Mouse (Mus musculus) embryo, embryonic 9.5 days (tissue): ENCODE results near the gene Ctsd.
"Not testable (repeated sequence)": the region's sequence is repeated elsewhere in the genome, so short reads cannot be mapped to it uniquely, and the experiment has no call there.

Experiments used
- DNase-seq: peaks from one replicate; pipeline ENCODE4 v3.0.0-alpha.2; 2017; ENCODE audit errors: extremely low spot score

The Ctsd gene

DNA sequence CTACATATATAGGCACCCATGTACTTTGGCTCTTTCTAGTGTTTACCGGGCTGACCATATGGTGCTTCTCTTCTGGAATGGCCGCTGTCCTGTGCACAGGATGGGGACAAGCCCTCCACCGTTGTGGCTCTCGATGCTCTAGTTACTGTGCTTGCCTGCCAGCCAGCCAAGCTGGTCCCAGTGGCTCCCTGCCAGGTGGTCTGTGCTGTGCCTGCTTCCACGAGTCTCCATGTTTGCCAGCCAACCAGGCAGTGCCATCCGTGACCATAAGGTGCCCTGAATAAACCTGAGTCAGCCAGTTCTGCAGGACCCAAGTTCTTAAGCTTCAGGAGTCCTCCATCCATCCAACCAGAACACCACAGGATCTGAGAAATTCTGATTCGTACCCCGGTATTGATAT is 52.7 kb downstream of the Ctsd start:
- DNase-seq, result no peak

DNA sequence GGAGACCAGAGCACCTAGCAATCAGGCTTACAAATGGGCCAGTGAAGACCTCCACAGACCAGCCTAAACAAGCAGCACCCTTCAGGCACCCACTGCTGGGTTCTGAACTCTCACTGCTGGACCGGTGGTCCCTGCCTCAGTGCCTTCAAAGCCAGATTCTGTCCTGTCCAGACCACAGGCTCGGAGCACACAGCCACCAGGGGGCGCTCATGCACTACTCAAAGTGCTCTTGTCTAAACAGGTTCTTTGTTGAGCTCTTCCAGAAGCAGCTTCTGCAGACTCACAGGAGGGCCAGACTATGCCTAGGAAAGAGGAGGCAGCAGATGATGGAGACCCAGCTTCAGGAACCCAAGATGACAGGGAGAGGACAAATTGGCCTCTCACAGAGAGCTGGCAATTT is 53.6 kb downstream of the Ctsd start:
- DNase-seq, result peak; percentile 89

DNA sequence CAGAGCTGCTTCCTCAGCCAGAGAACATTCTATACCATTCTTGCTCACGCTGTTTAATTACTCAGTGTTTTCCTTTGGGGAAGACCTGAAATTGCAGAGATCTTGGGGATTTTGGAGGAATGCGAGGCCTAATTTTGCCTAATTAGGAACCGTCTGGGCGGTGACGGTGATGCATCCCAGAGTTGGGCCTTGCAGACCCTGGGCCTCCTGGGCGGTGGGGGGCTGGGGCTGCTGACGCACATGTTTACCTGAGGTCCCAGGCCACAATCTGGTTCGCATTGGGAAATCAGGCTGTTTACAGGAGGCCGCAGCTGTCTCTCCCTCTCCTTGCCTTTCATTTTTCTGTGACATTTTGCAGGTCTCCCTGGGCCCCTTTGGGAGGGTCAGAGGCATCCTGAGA is 55.1 kb downstream of the Ctsd start:
- not testable (repeated sequence) for DNase-seq

DNA sequence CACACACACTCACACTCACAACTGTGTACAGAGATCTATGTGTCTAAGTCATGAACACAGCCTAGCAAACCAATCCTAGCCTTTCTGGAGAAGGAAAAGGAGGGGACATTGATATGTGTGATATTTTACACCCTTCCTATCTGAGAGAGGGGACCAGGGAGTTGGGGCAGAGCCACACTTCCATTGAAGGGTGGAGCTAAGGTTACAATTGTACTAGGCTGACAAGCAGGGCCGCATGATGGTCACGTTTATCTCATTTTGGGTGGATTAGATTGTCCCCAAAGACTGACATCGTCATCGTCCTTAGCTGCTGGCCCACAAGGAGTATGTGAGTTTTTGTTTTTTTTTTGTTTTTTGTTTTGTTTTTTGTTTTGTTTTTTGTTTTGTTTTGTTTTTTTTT is 56.6 kb downstream of the Ctsd start:
- DNase-seq, result no peak

DNA sequence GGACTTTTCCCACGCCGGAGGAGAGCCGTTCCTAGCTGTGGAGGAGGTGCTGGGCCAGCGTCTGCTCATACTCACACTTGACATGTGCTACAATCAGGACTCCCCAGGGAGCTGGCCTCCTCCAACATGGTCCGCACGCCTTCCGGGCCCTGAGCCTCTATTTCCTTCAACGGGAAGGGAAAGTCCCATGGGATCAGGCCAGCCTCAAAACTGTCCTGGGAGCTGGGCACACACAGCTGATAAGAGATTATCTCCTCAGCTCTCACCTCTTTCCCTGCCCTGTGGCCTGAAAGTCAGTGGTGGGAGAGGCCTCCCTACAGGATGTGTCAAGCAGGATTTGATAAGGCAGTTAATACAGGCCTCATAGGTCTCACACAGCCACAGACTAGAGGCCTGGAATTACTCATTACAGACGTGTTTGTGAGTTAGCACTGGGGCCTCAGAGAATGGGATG is 57.5 kb downstream of the Ctsd start:
- no peak for DNase-seq

DNA sequence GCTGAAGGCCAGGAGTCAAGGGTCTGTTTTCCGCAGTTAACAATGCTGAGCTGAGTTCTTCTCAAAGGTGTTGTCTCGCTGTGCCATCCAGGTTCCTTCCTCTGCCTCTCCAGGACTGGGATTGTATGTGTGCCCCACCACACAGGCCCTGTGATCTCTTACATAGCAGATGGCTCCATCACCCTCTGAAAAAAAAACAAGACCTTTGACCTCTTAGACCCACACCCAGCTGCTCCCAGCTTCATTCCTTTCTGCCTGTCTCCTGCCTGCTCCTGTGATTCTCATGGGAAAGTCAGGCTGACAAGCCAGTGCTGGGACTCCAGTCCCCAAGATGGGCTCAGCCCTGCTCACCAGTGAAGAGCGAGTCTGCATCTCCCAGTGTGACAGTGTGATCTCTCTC is 59.3 kb downstream of the Ctsd start:
- DNase-seq, result peak; percentile 44

DNA sequence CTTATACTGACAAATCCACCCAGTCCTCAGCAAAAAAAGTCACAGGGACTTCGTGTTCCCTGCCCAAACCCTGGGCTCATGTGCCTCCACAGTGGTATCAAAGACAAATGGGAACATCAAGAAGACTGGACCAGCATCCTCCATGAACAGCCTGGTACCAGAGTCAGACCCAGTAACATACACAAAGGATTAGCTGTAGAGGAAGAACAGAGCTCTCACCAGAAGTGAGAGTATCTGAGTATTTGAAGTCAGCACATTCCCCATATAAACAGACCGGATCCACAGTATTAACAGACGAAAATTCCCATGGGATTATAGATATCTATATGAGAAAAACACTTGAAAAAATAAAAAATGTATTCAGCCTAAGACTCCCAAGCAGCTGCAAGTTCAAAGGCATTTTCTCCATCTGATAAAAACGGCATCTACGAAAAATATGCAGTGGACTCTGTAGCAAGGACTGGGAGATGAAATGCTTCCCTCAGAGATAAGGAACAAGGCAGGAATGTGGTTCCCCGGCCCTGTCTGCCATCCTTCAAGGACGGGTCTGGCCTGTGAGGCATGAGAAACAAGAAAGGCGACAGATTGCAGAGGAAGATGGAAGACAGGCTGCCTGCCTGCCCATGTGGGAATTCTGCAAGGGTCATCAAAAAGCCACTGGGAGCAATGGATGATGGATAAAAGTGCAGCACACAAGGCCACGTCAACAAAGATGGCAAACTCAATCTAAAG is 61.0 kb downstream of the Ctsd start:
- DNase-seq, result no peak
